Mouse (Mus musculus) intestine, embryonic 14.5 days (tissue): ENCODE measurements around the gene Itpk1. TPM values are rescaled to one million over a fixed set of nuclear protein-coding genes. Genes with fewer than 3 reads are reported as not detected.

ENCODE experiments used
- ATAC-seq: fragments of 200-750 bp; cut with Nextera tagmentation; replicated peaks from 2 replicates; pipeline ENCODE4 v1.8.0; 2017; ENCODE audit warnings: low read depth, moderate number of reproducible peaks, moderate TSS enrichment, moderate library complexity; ENCODE audit not compliant: low FRiP score, low TSS enrichment
- DNase-seq: peaks from one replicate; pipeline ENCODE4 v3.0.0-alpha.2; 2018; ENCODE audit warnings: low spot score
- H3K27ac ChIP-seq: fragments of 300-500 bp; sonication (generic); 2 replicates; pipeline ENCODE4 v1.5.1; 2014; ENCODE audit warnings: low read depth, mild to moderate bottlenecking, control low read depth
- H3K27me3 ChIP-seq: fragments of 300-500 bp; sonication (generic); replicated peaks from 2 replicates; pipeline ENCODE4 v1.6.1; 2014; ENCODE audit warnings: low read length, control low read depth; ENCODE audit not compliant: control insufficient read depth, insufficient read depth
- H3K36me3 ChIP-seq: fragments of 300-500 bp; sonication (generic); 2 replicates; pipeline ENCODE4 v1.6.1; 2014; ENCODE audit warnings: low read length, control low read depth; ENCODE audit not compliant: control insufficient read depth, insufficient read depth
- H3K4me1 ChIP-seq: fragments of 300-500 bp; sonication (generic); replicated peaks from 2 replicates; pipeline ENCODE4 v1.6.1; 2014; ENCODE audit warnings: low read length, control low read depth, mixed read lengths; ENCODE audit not compliant: control insufficient read depth, insufficient read depth
- H3K4me2 ChIP-seq: fragments of 300-500 bp; sonication (generic); 2 replicates; pipeline ENCODE4 v1.6.1; 2014; ENCODE audit warnings: low read length
- H3K4me3 ChIP-seq: fragments of 300-500 bp; sonication (generic); 2 replicates; pipeline ENCODE4 v1.5.1; 2014; ENCODE audit warnings: low read depth, low read length, control low read depth, mixed read lengths
- H3K9ac ChIP-seq: fragments of 300-500 bp; sonication (generic); 2 replicates; pipeline ENCODE4 v1.6.1; 2014; ENCODE audit warnings: mild to moderate bottlenecking, low read length
- H3K9me3 ChIP-seq: fragments of 300-500 bp; sonication (generic); 2 replicates; pipeline ENCODE4 v1.6.1; 2016; ENCODE audit warnings: low read length, control low read depth; ENCODE audit not compliant: control insufficient read depth
- WGBS: fragments of 180-500 bp; shearing (Covaris S2); extraction: QIAGEN DNeasy Blood & Tissue Kit; methylation state at CpG from one replicate; pipeline ENCODE4 v1.1.7; 2014; 5-methylcytosine and 5-hydroxymethylcytosine counted together
- polyA plus RNA-seq: library from polyadenylated mRNA; unstranded; fragments of >200 nt; fragmentation: Nextera tagmentation; extraction: Ambion mirVana; gene quantifications from 2 replicates; pipeline ENCODE4 v1.2.1, GENCODE M21; 2014

The Itpk1 gene
- polyA plus RNA-seq, 1 experiment from 2014 or later = 31.5 TPM

DNA sequence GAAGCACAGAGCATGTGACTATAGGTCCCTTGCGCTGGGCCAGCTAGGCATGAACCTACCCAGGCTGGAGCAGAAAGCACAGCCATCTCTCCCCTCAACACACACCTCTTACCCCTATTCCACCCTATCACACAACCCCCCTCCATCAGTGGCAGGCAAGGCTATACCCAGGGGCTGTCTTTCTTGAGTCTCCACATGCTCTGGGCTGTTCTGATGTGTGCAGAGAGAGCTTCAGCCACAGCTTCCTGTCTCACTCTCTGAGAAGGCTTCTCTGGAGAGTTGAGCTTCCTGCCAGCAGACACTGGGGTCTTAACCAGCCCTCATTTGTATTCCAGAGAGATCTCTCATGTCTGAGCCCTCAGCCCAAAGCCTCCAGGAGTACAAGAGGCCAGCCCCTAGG is 92.3 kb downstream of the Itpk1 start:
- Histone ChIP-seq H3K27ac (no peak overlapping the region), H3K27me3 (no peaks in the 10 kb centered on the region), H3K4me2 (no peak overlapping the region), H3K4me1 (peaks cover 15% of the 10 kb centered on the region; the same call in 1 of the 2 replicates), H3K9ac (no peak overlapping the region), H3K4me3 (no peak overlapping the region), H3K36me3 (0 out of 2 replicates have a peak, but pooled peaks cover 2% of the 10 kb centered on the region), H3K9me3 (no peaks in the 10 kb centered on the region)
- WGBS = 95% methylated on average over 1 of the region's 1 CpGs
- no peak for DNase-seq
- no peak for ATAC-seq

DNA sequence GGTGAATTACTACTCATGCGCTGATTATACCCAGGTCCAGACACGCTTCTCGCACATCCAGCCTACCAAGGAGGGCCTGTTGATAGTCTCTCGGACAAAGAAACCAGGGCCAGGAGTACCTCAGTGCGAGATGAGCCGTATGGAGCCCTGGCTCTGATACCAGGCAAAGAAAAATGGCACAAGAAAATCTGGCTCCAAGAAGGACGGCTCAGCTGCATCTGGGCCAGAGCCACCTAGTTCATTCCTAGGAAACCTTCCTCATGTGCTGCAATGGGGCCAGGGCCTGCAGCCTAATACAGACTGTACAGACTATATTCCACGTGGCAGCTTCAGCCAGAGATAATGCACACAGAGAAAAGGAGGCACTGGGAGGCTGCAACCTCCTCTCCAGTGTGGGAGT is 93.8 kb downstream of the Itpk1 start:
- H3K9ac ChIP-seq = no peak overlapping the region
- no peaks in the 10 kb centered on the region for H3K27me3 ChIP-seq
- no peak overlapping the region for H3K4me3 ChIP-seq
- 90% methylated on average over 8 of the region's 8 CpGs for WGBS
- H3K4me1 ChIP-seq = peaks cover 7% of the 10 kb centered on the region; the same call in 1 of the 2 replicates
- DNase-seq (no peak), ATAC-seq (no peak)
- H3K27ac ChIP-seq = no peak overlapping the region
- 0 out of 2 replicates have a peak, but pooled peaks cover 2% of the 10 kb centered on the region for H3K36me3 ChIP-seq
- no peaks in the 10 kb centered on the region for H3K9me3 ChIP-seq
- H3K4me2 ChIP-seq = no peak overlapping the region

DNA sequence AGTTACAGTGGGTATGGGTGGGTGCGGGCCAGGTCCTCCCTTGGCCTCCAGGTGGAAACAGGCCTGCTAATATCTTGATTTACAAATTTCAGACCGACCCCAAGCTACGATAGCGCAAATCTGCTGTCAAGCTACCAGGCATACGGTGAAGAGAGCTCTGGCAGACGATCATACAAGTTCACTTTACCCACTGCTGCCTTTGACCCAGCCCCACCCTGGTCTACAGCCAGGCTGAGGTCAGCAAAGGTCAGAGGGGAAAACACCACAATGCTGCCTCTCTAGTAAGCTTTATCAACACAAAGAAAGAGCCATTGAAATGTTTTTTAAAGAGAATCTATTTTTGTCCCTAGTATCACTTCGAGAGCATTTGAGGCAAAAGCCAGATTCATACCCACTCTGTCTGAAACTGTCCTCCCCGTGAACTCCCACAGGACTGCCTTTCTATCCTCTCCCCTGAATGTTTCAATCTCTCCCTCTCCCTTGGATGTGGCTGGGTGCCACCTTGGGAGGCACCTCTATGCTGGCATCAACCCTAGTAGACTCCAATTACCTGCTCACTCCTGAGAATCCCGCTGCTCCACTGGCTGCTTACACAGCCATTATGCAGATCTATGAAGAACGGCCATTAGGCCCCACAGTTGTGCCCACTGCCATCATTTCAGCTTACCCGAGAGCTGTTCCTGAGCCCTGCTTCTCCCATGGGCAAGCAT is 96.8 kb downstream of the Itpk1 start:
- Histone ChIP-seq H3K9ac (no peak overlapping the region), H3K4me2 (no peak overlapping the region), H3K9me3 (no peaks in the 10 kb centered on the region), H3K27ac (no peak overlapping the region), H3K4me3 (no peak overlapping the region), H3K27me3 (no peaks in the 10 kb centered on the region), H3K36me3 (0 out of 2 replicates have a peak, but pooled peaks cover 14% of the 10 kb centered on the region), H3K4me1 (peaks cover 7% of the 10 kb centered on the region; the same call in 1 of the 2 replicates)
- no peak for DNase-seq
- 78% methylated on average over 11 of the region's 11 CpGs for whole genome bisulfite sequencing
- no peak for ATAC-seq

DNA sequence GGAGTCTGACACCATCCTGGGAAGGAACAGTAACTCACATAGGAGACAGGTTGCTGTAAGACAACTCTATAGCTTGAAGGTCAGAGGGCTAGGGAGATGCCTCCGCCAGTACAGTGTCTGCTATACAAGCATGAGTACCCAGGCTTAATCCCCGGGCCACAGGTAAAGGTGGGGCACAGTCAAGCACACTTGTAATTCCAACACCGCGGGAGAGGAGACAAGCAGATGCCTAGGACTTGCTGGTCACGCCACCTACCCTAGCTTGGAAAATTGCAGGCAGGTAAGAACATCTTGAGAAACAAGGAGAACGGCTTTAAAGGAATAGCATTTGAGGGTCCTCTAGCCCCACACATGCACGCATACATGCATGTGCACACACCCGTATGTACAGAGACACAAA is 97.7 kb downstream of the Itpk1 start:
- H3K9ac ChIP-seq = no peak overlapping the region
- 0 out of 2 replicates have a peak, but pooled peaks cover 14% of the 10 kb centered on the region for H3K36me3 ChIP-seq
- 90% methylated on average over 8 of the region's 8 CpGs for WGBS
- no peak for ATAC-seq
- H3K4me2 ChIP-seq = no peak overlapping the region
- no peak for DNase-seq
- no peaks in the 10 kb centered on the region for H3K9me3 ChIP-seq
- no peak overlapping the region for H3K4me3 ChIP-seq
- H3K27ac ChIP-seq = no peak overlapping the region
- H3K4me1 ChIP-seq = peaks cover 9% of the 10 kb centered on the region; the same call in 1 of the 2 replicates
- H3K27me3 ChIP-seq = no peaks in the 10 kb centered on the region

DNA sequence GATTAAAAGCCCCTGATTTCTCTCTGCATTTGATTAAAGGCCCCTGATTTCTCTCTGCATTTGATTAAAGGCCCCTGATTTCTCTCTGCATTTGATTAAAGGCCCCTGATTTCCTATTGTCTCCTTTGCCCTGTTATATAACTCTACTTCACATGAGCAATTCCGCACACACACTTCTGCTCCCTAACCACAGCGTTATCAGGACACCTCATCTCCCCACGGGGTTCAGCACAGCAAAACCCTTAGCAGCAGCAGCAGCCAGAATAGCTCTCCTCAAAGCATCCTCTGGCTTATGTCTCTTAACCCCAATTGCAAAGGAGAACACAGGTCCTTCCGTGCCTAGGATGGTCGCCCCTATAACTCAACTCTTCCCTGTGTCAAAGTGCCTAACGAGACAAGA is 99.1 kb downstream of the Itpk1 start:
- no peaks in the 10 kb centered on the region for H3K9me3 ChIP-seq
- no peak overlapping the region for H3K27ac ChIP-seq
- WGBS = 87% methylated on average over 6 of the region's 6 CpGs
- 0 out of 2 replicates have a peak, but pooled peaks cover 14% of the 10 kb centered on the region for H3K36me3 ChIP-seq
- H3K4me1 ChIP-seq = peaks cover 9% of the 10 kb centered on the region
- H3K4me3 ChIP-seq = no peak overlapping the region
- DNase-seq (no peak), ATAC-seq (no peak)
- H3K9ac ChIP-seq = no peak overlapping the region
- no peaks in the 10 kb centered on the region for H3K27me3 ChIP-seq
- H3K4me2 ChIP-seq = no peak overlapping the region

DNA sequence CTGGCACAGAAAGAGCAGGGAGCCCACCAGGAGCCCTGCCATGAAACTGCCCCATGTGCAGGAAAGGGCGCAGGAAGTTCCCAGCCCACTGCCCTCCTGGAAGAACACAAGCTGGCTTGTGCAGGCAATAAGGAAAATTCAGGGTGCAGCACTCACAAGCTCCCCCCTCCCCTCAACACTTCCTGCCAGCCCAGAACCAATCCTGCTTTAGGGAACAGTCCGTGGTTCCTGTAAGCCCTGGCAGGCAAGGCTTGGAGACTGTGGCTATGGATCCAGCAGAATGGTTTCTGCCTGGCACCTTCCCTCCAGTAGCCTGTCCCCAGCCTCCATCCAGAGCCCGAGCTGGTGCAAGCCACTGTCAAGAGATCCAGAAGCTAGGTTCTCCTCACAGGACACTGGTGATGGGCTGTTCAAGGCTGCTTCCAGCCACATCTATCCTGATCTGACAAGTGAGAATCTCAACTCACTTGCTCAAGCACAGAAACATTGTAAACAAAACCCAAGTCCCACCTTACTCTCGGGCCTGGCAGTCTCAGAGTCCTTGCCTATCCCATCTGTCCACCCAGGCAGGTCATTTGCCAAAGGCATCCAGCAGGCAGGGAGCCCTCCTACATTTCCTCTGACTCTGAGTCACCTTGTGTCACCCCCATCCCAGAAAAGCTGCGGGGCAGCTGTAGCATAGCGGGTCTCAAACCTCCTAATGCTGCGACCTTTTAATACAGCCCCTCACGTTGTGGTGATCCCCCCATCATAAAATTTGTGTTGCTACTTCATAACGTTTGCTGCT is 102.3 kb downstream of the Itpk1 start:
- Histone ChIP-seq H3K9ac (no peak overlapping the region), H3K36me3 (0 out of 2 replicates have a peak, but pooled peaks cover 12% of the 10 kb centered on the region), H3K27me3 (no peaks in the 10 kb centered on the region), H3K4me3 (no peak overlapping the region), H3K4me2 (no peak overlapping the region), H3K27ac (no peak overlapping the region), H3K4me1 (peaks cover 12% of the 10 kb centered on the region; the same call in 1 of the 2 replicates), H3K9me3 (0 out of 2 replicates have a peak, but pooled peaks cover 3% of the 10 kb centered on the region)
- DNase-seq (no peak), ATAC-seq (no peak)
- WGBS = 61% methylated on average over 9 of the region's 9 CpGs

DNA sequence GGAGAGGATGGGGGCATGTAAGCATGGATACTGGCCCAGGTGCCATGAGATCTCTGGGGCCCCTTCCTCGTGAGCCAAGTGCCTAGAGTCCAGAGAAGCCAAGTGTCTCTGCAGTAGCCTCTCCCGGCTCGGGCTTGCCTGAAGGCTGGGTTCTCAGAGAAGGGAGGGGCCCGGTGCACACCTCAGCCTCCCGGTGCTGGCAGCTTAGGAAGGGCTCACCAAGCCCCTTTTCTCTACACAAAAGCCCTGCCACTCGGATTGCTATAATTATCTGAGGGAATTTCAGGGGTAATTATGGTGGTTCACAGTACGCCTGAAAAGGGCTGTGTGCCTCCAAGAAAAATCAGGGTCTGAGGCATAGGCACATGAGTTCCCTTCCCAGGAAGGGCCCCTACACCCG is 102.9 kb downstream of the Itpk1 start:
- H3K36me3 ChIP-seq = 0 out of 2 replicates have a peak, but pooled peaks cover 12% of the 10 kb centered on the region
- H3K4me1 ChIP-seq = peaks cover 17% of the 10 kb centered on the region
- DNase-seq (no peak), ATAC-seq (no peak)
- H3K4me2 ChIP-seq = no peak overlapping the region
- WGBS = 42% methylated on average over 8 of the region's 8 CpGs
- H3K9me3 ChIP-seq = 0 out of 2 replicates have a peak, but pooled peaks cover 3% of the 10 kb centered on the region
- H3K9ac ChIP-seq = no peak overlapping the region
- no peak overlapping the region for H3K4me3 ChIP-seq
- H3K27ac ChIP-seq = no peak overlapping the region
- H3K27me3 ChIP-seq = no peaks in the 10 kb centered on the region

DNA sequence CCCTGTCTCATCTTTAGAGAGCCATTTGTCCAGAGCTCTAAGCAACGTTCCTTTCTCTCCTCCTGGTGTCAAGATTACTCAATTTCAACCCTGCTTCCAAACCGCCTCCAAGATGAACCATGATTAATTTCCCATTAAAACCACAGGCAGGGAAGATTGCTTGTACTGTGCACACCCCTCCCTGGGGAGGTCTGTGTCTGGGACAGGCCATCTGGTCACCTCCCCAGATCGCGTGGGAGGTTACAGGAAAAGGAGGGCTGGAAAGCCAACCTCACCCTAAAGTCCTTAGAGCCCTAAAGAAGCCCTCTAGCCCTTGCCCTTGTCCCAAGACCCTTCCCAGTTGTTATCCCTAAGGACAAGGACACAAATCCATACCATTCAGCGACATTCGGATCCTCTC is 104.4 kb downstream of the Itpk1 start:
- Histone ChIP-seq H3K9ac (no peak overlapping the region), H3K4me1 (peaks cover 21% of the 10 kb centered on the region)
- no peak for DNase-seq

More for the DNA sequence above, 104.4 kb downstream of the Itpk1 start:
- Histone ChIP-seq H3K27me3 (no peaks in the 10 kb centered on the region), H3K4me3 (no peak overlapping the region), H3K36me3 (0 out of 2 replicates have a peak, but pooled peaks cover 11% of the 10 kb centered on the region), H3K27ac (no peak overlapping the region), H3K9me3 (0 out of 2 replicates have a peak, but pooled peaks cover 3% of the 10 kb centered on the region), H3K4me2 (no peak overlapping the region)
- 69% methylated on average over 6 of the region's 6 CpGs for WGBS
- ATAC-seq = no peak
